Mouse (Mus musculus): ENCODE results near the gene Rhoh. TPM values are rescaled to one million over a fixed set of nuclear protein-coding genes. Genes with fewer than 3 reads are reported as not detected.
A peak's percentile ranks its signal among the peaks of the same experiment; 100 is the strongest.

Gene Rhoh
- polyA plus RNA-seq, 1 experiment from 2014 or later, result 0.78 TPM

DNA sequence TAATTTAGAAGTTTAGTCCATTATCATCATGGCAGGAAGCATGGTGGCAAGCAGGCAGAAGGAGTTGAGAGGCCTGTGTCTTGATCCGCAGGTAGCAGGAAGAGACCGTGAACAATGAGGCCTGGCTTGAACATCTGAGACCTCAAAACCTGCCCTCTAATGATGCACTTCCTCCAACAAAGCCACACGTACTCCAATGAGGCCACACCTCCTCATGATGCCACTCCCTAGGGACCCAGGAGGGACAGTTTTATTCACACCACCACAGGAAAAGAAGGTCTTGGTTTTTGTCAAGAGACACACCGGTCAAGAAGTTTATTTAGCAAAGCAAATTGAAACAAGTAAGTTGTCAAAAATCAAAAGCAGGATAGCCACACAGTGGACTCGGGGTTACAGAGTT is 55.9 kb downstream of the Rhoh start:
- no peak for ATAC-seq (ENCODE audit: low FRiP score)
- H3K27me3 ChIP-seq (replicated peaks), result no peaks in the 10 kb centered on the region
- no peaks in the 10 kb centered on the region for H3K36me3 ChIP-seq
- no peak overlapping the region for H3K4me2 ChIP-seq
- H3K9me3 ChIP-seq (replicated peaks), result no peaks in the 10 kb centered on the region
- no peak overlapping the region for H3K4me3 ChIP-seq (replicated peaks)
- WGBS, result 84% methylated on average over 5 of the region's 5 CpGs
- H3K4me1 ChIP-seq, result peaks cover 11% of the 10 kb centered on the region
- no peak overlapping the region for H3K9ac ChIP-seq (replicated peaks)
- H3K27ac ChIP-seq (replicated peaks), result no peak overlapping the region

DNA sequence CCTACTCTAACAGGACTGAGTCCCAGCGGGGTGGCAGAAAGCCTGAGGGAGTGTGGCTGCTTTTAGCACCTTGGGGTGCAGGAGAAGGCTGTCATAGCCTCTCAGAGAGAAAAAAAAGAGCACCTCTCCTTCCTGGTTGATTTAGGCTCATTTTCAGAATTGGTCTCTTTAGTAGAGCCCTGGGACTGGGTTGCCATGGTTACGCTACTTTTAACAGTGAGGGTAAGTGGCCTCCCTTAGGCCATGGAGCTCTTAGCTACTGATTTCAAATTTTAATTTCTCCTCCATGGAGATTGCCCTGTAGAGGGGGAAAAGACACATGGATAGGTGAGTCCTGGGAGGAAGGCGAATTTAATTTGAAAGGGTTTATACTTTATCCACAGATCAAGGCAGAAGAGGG is 57.6 kb downstream of the Rhoh start:
- no peak overlapping the region for H3K4me3 ChIP-seq (replicated peaks)
- peaks cover 11% of the 10 kb centered on the region for H3K4me1 ChIP-seq
- peak; percentile 53; the same call in 1 of the 2 replicates for ATAC-seq (ENCODE audit: low FRiP score)
- H3K27me3 ChIP-seq (replicated peaks), result no peaks in the 10 kb centered on the region
- H3K9ac ChIP-seq (replicated peaks), result no peak overlapping the region
- H3K4me2 ChIP-seq, result no peak overlapping the region
- no peaks in the 10 kb centered on the region for H3K9me3 ChIP-seq (replicated peaks)
- peak overlapping the region; percentile 1 for H3K27ac ChIP-seq (replicated peaks)
- H3K36me3 ChIP-seq, result no peaks in the 10 kb centered on the region
- 67% methylated on average over 3 of the region's 3 CpGs for WGBS

DNA sequence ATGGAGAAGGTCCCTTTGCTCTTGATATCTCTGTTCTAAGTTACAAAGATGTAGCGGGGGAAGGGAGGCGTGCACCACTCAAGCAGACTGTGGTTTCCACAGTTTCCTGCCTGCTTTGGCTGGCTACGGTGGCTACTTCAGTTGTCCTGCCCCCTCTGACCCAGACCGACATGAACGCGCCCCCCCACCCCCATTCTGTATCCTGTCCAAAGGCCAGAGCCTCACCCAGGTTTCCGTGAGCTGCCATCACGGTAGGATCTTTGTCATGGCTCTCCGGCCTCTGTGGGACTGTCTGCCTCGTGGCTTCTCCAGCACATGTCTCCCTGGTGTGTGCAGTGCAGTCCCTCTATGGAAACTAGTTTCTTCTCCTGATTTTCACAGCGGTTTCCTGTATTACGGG is 58.3 kb downstream of the Rhoh start:
- Histone ChIP-seq H3K4me1 (peaks cover 11% of the 10 kb centered on the region), H3K36me3 (no peaks in the 10 kb centered on the region), H3K4me2 (no peak overlapping the region), H3K27ac (replicated peaks) (no peak overlapping the region), H3K27me3 (replicated peaks) (no peaks in the 10 kb centered on the region), H3K9ac (replicated peaks) (no peak overlapping the region), H3K9me3 (replicated peaks) (no peaks in the 10 kb centered on the region), H3K4me3 (replicated peaks) (no peak overlapping the region)
- 83% methylated on average over 12 of the region's 12 CpGs for WGBS
- no peak for ATAC-seq (ENCODE audit: low FRiP score)

DNA sequence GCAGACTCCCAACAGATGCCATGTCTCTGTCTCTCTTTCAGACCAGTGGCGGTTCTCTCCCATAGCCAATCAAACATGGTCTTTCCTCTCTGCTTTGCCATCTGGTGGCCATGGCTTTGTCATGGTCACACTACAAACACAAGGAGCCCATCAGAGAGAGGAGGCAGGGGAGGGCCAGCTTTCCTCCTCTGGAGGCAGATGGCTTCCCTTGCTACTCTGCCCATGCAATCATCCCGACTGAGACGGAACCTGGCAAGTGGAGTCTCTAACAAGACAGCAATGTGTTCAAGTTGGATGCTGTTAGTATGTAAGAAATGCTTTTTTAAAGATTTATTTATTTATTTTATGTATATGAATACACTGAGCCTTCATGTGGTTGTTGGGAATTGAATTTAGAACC is 58.9 kb downstream of the Rhoh start:
- Histone ChIP-seq H3K27me3 (replicated peaks) (no peaks in the 10 kb centered on the region), H3K4me1 (peaks cover 11% of the 10 kb centered on the region), H3K27ac (replicated peaks) (no peak overlapping the region), H3K4me3 (replicated peaks) (no peak overlapping the region), H3K36me3 (no peaks in the 10 kb centered on the region), H3K4me2 (no peak overlapping the region), H3K9me3 (replicated peaks) (no peaks in the 10 kb centered on the region), H3K9ac (replicated peaks) (no peak overlapping the region)
- WGBS, result 92% methylated on average over 3 of the region's 3 CpGs
- ATAC-seq (ENCODE audit: low FRiP score), result no peak

DNA sequence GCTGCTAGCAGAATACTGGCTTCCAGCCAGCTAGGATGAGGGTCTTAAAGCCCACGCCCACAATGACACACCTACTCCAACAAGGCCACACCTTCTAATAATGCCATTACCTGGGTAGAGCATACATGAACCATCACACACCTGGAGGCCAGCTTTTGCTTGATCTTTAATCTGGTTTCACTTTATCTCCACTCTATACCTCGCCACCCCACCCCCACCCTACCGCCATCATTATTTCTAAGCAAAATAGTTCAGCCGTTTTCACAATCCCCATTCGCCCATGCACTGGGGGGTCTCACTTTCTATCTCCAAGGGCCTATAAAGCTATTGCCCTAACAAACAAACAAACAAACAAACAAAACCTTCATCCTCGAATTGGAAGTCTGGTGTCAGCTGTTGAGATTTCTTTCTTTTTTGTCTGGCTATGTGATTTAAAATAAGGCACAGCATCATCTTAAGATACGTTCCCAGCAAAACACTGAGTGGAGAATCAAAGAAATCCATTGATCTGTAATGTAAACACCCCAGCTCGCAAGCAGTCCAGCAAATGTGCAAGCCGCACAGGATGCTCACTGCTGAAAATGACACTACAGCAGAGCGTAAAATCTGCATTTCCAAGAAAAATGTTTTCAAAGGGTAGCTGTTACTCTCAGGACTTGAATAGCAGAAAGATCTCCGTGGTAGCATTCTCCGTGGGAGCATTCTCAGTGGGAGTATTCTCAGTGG is 59.9 kb downstream of the Rhoh start:
- Histone ChIP-seq H3K27me3 (replicated peaks) (no peaks in the 10 kb centered on the region), H3K27ac (replicated peaks) (no peak overlapping the region), H3K4me1 (peaks cover 11% of the 10 kb centered on the region), H3K4me2 (no peak overlapping the region), H3K9ac (replicated peaks) (no peak overlapping the region), H3K4me3 (replicated peaks) (no peak overlapping the region), H3K9me3 (replicated peaks) (no peaks in the 10 kb centered on the region), H3K36me3 (no peaks in the 10 kb centered on the region)
- no peak for ATAC-seq (ENCODE audit: low FRiP score)
- 76% methylated on average over 12 of the region's 12 CpGs for WGBS

DNA sequence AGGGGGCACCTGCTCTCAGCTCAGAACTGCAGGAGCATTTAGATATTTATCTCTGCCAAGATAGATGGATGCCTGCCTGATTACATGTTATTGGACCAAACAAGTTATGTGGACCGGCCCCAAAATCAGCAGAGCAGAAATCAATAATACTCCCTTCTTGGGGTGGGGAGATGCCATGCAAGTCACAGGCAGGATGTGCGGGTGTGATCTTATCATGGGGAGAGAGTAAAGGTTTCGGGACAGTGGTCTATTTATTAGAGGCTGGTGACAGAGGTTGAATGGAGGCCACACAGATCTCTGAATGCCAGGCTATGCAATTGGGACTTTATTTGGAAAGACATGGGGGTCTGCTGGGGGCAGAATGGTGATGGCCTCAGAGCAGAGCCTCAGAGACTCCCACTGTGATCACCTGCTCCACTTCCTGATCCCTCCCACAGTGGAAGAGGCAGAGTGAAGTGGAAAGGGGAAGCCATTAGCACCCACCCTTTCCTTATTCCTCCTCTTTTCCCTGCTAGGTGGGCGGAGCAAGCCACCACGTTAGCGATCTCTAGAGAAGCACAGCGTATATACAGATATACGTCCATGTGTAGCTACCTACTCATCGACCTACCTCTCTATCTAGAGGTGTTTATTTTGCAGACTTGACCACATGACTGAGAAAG is 60.6 kb downstream of the Rhoh start:
- Histone ChIP-seq H3K9me3 (replicated peaks) (no peaks in the 10 kb centered on the region), H3K9ac (replicated peaks) (no peak overlapping the region), H3K4me2 (no peak overlapping the region), H3K27me3 (replicated peaks) (no peaks in the 10 kb centered on the region), H3K4me3 (replicated peaks) (no peak overlapping the region), H3K27ac (replicated peaks) (no peak overlapping the region), H3K36me3 (no peaks in the 10 kb centered on the region), H3K4me1 (peaks cover 11% of the 10 kb centered on the region)
- ATAC-seq (ENCODE audit: low FRiP score), result no peak
- 82% methylated on average over 9 of the region's 9 CpGs for WGBS

DNA sequence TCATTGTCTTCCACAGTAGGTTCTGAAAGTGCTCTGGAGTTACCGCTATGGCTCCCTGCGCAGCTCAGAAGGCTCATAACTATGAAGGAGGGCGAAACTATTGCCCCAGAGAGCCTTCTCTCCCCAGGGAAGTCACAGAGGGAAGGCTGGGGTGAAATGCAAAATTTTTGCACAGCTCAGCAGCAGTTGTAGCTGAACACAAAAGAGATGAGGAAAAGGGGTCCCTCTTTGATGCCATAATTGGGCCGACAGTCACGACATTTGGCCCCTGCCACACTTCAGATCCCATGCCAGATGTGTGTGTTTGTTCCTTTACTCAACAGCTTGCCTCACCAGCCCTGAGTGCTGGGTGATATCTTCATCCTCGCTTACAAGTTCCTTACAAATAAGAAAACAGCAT is 65.7 kb downstream of the Rhoh start:
- H3K27ac ChIP-seq (replicated peaks), result no peak overlapping the region
- H3K4me1 ChIP-seq, result no peaks in the 10 kb centered on the region
- H3K27me3 ChIP-seq (replicated peaks), result no peaks in the 10 kb centered on the region
- no peak overlapping the region for H3K9ac ChIP-seq (replicated peaks)
- no peak for ATAC-seq (ENCODE audit: low FRiP score)
- no peak overlapping the region for H3K4me2 ChIP-seq
- 84% methylated on average over 6 of the region's 6 CpGs for WGBS
- H3K9me3 ChIP-seq (replicated peaks), result no peaks in the 10 kb centered on the region
- no peaks in the 10 kb centered on the region for H3K36me3 ChIP-seq
- H3K4me3 ChIP-seq (replicated peaks), result no peak overlapping the region

DNA sequence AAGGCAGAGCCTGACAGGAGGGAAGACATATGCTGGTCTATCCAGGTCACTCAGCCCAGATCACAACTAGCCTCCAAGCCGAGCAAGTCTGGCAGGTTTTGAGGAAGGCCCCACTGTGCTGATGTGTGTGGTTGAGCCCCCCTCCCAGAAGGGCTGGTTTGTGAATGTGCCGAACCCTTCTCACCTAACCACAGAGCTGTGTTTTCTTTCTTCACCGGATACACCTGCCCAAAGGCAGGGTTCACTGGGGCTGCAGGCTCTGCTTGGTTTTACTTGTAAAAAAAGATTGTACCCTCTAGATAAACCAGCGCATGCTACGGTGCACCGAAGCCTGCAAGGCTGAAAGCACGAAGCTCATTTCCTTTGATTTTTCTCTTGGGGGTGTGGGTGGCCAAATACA is 68.1 kb downstream of the Rhoh start:
- Histone ChIP-seq H3K9me3 (replicated peaks) (no peaks in the 10 kb centered on the region), H3K4me2 (no peak overlapping the region), H3K36me3 (no peaks in the 10 kb centered on the region), H3K9ac (replicated peaks) (no peak overlapping the region), H3K4me1 (no peaks in the 10 kb centered on the region), H3K27me3 (replicated peaks) (no peaks in the 10 kb centered on the region), H3K27ac (replicated peaks) (no peak overlapping the region), H3K4me3 (replicated peaks) (no peak overlapping the region)
- no peak for ATAC-seq (ENCODE audit: low FRiP score)
- 76% methylated on average over 7 of the region's 7 CpGs for WGBS

DNA sequence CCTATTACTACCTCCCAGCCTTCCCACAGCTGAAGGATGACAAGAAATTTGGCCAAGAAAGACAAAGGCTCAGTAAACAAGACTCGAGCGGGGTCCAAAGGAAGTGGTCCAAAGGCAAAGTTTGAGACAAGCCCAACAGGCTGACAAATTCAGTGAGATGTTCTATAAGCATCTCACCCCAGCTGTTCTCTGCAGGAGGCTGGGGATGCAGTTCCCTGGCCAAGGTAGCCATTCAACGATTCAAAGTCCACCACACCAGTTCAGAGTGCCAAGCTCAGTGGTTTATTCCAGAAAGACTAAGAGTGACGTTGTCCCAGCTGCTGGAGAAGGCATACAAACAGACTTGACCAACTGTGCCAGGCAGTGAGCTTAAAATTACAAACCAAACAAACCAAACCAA is 69.2 kb downstream of the Rhoh start:
- 83% methylated on average over 4 of the region's 4 CpGs for WGBS
- H3K9ac ChIP-seq (replicated peaks), result no peak overlapping the region
- H3K27me3 ChIP-seq (replicated peaks), result no peaks in the 10 kb centered on the region
- H3K27ac ChIP-seq (replicated peaks), result no peak overlapping the region
- H3K4me3 ChIP-seq (replicated peaks), result no peak overlapping the region
- ATAC-seq (ENCODE audit: low FRiP score), result no peak
- no peaks in the 10 kb centered on the region for H3K36me3 ChIP-seq
- H3K9me3 ChIP-seq (replicated peaks), result no peaks in the 10 kb centered on the region
- H3K4me2 ChIP-seq, result no peak overlapping the region
- H3K4me1 ChIP-seq, result no peaks in the 10 kb centered on the region

DNA sequence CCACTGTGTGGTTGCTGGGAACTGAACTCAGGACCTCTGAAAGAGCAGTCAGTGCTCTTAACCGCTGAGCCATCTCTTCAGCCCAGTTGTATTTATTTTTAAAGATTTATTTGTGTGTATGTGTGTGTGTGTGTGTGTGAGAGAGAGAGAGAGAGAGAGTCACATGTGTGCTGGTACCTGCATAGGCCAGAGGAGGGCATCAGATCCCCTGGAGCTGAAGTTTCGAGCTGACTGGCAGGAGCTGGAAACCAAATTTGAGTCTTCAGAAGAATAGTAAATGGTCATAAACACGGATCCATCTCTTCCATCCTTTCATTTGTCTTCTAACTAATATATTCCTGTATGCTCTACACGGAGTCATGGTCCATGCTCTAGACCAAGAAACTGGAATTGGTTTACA is 72.2 kb downstream of the Rhoh start:
- H3K4me2 ChIP-seq, result no peak overlapping the region
- H3K9ac ChIP-seq (replicated peaks), result no peak overlapping the region
- H3K27me3 ChIP-seq (replicated peaks), result no peaks in the 10 kb centered on the region
- no peak overlapping the region for H3K27ac ChIP-seq (replicated peaks)
- H3K36me3 ChIP-seq, result no peaks in the 10 kb centered on the region
- H3K4me3 ChIP-seq (replicated peaks), result no peak overlapping the region
- ATAC-seq (ENCODE audit: low FRiP score), result no peak
- WGBS, result 84% methylated on average over 4 of the region's 4 CpGs
- no peaks in the 10 kb centered on the region for H3K9me3 ChIP-seq (replicated peaks)
- H3K4me1 ChIP-seq, result no peaks in the 10 kb centered on the region

DNA sequence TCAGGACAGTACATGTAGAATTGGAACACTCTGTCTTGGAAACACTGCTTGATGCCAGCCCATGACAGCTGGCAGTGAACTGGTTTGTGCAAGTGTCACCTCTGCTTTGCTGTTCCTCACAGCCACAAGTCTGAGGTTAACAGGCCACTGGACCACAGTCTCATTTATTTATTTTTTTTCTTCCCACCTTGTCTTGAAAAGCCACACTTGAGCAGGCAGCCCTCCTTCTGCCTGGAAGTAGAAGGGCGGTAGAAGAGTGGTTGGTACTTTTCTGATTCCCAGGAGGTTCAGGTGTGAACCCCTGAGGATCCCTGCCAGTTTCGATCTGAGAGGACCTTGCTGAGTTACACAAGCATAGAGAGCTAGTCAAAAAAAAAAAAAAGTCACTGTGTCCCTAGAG is 72.8 kb downstream of the Rhoh start:
- H3K9ac ChIP-seq (replicated peaks), result no peak overlapping the region
- WGBS, result 95% methylated on average over 2 of the region's 2 CpGs
- no peak overlapping the region for H3K4me3 ChIP-seq (replicated peaks)
- no peaks in the 10 kb centered on the region for H3K9me3 ChIP-seq (replicated peaks)
- no peak overlapping the region for H3K4me2 ChIP-seq
- ATAC-seq (ENCODE audit: low FRiP score), result no peak
- no peaks in the 10 kb centered on the region for H3K27me3 ChIP-seq (replicated peaks)
- H3K36me3 ChIP-seq, result no peaks in the 10 kb centered on the region
- no peak overlapping the region for H3K27ac ChIP-seq (replicated peaks)
- H3K4me1 ChIP-seq, result no peaks in the 10 kb centered on the region

DNA sequence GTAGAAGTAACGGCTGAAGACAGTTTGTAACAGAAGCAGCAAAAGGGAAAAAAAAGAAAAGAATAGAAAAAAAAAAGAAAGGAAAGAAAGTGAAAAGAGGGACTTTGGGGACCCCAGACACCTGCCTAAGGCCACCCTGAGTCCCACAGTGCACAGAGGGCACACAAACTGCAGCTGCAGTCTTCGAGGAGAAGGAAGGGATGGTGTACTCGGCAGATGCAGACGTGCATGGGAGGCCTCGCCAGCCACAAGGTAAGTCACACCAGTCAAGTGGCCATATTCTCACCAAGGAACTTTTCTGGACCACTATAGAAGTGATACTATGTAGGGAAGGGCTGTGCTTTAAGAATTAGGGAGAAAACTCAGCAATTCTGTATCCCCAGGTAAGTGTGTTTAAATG is 73.8 kb downstream of the Rhoh start, which contains the start of gene Chrna9:
Chrna9 (plus strand) TSS at position 139 of the 400 bp plus-strand sequence.
- no peaks in the 10 kb centered on the region for H3K36me3 ChIP-seq

More for the DNA sequence above, 73.8 kb downstream of the Rhoh start, which contains the start of gene Chrna9:
- WGBS, result 87% methylated on average over 5 of the region's 5 CpGs
- no peak within 1 kb of the TSS for H3K4me3 ChIP-seq (replicated peaks)
- H3K9me3 ChIP-seq (replicated peaks), result no peaks in the 10 kb centered on the region
- no peaks in the 10 kb centered on the region for H3K27me3 ChIP-seq (replicated peaks)
- no peak within 1 kb of the TSS for H3K27ac ChIP-seq (replicated peaks)
- H3K9ac ChIP-seq (replicated peaks), result no peak within 1 kb of the TSS
- H3K4me1 ChIP-seq, result no peaks in the 10 kb centered on the region
- no peak for ATAC-seq (ENCODE audit: low FRiP score)
- no peak within 1 kb of the TSS for H3K4me2 ChIP-seq
